Mouse (Mus musculus) kidney, adult 8-10 months (tissue): ENCODE measurements around the gene 4930455H04Rik.
A peak's percentile ranks its signal among the peaks of the same experiment; 100 is the strongest.

Experiments used
- DNase-seq, 2 experiments: peaks; one replicate each; pipeline ENCODE4 v3.0.0; 2022

The 4930455H04Rik gene

GRCm38 (mm10) chr3:116967967-116968366 is at the start of gene 4930455H04Rik:
TSS of gene 4930455H04Rik (plus strand) at chr3:116968267.
- DNase-seq = no peak

GRCm38 (mm10) chr3:116921535-116921934 is 46.5 kb upstream of the 4930455H04Rik start:
- no peak for DNase-seq

DNA sequence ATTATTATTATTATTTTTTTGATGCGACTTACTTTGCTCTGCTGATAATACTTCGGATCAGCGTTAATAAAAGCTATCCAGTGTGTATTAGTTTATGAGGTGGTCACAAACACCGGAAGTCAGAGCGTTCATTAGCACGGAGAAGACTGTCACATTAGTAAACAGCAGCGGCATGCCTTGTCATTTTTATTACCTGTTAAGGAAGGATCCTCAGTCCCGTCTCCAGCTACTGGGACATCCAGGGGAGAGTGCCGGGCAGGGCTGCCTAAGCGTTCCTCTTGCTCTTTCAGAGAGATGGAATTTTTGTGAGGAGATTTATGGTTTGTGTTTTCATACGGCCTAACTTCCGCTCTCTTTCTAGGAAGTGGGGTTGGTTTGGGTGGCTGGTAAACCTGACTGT is 45.0 kb upstream of the 4930455H04Rik start:
- no peak for DNase-seq

DNA sequence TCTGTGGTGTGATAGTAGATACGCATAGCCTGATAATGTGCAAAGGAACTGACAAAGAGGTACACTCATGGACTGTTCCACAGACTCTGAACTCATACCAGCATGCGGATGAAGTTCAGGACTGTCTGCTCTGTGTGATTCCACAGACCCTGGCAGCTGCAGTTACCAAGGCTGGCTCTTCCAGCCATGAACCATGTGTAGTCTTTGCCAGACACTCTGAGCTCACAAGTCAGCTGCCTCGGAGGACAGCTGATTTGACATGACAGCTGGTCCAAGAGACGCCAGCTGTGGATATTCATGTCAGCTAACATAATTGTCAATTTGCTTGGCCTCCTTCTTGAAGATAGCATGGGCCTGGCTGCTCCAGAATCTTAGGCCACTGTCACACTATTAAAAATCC is 39.1 kb upstream of the 4930455H04Rik start:
- DNase-seq = no peak

DNA sequence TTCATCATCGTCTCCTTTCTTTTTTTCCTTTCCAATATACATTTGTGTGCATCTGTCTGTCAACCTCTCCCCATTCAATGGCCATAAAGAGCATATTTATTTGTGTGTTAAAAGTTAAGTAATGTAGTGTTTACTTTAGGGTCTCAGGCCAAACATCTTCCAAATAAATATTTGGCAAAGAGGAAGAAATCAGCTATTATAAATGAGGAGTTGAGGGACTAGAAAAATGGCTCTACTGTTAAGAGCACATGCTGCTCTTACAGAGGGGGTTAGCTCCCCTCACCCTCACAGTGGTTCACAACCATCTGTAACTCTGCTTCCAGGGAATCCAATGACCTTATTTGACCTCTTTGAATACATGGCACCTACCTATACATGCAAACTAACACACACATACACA is 34.9 kb upstream of the 4930455H04Rik start:
- no peak for DNase-seq

DNA sequence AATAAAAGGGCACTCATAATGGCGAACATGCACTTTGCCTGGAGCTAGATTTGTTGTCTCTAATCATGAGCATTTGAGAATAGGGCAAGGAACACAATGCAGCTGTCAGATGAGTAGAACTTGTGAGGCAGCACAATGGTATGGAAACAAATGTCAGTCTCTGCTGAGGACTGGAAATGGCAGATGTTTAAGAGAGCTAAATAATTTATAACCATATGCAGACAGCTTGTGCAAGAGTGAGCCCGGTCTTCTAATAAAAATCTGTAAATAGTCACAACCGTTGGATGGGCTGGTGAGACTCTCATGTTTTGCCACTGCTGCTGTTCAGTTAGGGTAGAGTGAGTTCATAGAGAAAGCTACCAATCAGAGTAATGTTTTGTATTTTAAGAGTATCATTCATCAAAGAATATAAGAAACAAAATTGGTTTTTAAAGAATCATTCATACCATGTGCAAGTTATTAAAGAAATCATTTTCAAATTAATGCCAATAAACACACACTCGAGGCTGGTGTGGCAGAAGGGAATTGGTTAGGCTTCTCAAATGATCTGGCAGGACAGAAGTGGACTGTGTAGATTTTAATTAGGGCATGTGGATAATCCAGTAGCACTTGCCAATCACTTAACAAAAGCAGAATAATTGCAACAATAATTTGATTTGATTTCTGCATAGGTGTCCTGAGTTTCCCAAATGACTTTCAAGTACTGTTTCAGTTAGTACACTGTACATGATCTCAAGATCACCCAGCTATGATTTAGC is 31.0 kb upstream of the 4930455H04Rik start:
- no peak for DNase-seq

GRCm38 (mm10) chr3:116940804-116941558 is 27.1 kb upstream of the 4930455H04Rik start:
- peak in 1 of 2 experiments; percentile 9 for DNase-seq

- no peak for DNase-seq
Measured at GRCm38 (mm10) chr3:116941559-116942117, 26.4 kb upstream of the 4930455H04Rik start.

DNA sequence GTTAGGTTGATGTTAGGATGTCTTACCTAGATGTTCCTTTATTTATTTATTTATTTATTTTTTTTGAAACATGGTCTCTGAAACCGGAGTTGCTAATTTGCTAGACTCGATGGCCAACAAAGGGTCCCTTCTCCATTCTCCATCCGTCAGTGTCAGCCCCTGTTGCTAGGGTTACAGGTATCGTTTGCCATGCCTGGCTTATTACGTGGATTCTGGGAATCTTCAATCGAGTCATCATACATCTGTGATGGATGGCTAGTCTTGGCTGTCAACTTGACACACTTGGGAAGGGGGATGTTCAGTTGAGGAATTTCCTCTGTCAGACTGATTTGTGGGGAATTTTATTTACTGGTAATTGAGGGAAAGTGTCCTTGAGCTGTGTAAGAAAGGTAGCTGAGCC is 25.3 kb upstream of the 4930455H04Rik start:
- no peak for DNase-seq

DNA sequence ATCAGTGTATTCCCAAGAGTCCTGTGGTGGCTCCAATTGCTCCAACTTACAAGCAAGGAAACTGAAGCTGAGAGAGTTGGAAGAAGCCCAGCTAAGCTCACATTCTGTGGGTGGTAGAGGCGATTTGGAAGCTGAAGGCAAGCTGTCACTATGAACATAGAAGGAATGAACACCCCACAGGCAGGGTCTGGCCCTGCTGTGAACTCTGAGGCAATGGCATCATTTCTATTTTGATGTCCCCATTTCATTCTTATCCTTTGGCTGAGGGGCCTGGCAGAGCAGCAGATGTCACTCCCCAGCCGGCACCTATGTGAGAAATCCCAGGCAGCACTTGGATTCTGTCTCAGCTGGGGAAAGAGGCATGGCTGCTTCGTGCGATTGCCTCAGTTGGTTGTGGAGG is 24.6 kb upstream of the 4930455H04Rik start:
- no peak for DNase-seq

GRCm38 (mm10) chr3:116946476-116946875 is 21.6 kb upstream of the 4930455H04Rik start:
- DNase-seq = no peak

DNA sequence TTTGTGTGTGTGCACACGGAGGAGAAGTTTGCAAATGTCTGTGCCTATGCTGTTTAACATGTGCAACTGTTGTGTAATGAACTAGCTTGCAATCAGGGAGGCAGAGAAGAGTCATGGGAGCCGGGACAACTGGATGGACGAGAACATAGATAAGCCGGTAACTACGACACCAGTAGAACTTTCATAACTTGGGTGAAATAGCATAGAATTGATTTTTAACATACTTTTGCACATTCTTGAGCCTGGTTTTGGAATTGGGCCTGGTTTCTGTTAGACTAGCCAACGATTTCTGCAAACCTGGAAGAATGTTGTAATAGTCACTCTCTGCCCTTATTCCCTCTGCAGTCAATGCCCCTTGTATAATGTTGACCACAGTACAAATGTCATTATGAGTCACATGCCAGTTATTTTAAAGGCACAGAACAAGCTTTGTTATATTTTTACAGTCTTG is 17.4 kb upstream of the 4930455H04Rik start:
- DNase-seq = no peak

GRCm38 (mm10) chr3:116951489-116951888 is 16.6 kb upstream of the 4930455H04Rik start:
- DNase-seq = no peak

DNA sequence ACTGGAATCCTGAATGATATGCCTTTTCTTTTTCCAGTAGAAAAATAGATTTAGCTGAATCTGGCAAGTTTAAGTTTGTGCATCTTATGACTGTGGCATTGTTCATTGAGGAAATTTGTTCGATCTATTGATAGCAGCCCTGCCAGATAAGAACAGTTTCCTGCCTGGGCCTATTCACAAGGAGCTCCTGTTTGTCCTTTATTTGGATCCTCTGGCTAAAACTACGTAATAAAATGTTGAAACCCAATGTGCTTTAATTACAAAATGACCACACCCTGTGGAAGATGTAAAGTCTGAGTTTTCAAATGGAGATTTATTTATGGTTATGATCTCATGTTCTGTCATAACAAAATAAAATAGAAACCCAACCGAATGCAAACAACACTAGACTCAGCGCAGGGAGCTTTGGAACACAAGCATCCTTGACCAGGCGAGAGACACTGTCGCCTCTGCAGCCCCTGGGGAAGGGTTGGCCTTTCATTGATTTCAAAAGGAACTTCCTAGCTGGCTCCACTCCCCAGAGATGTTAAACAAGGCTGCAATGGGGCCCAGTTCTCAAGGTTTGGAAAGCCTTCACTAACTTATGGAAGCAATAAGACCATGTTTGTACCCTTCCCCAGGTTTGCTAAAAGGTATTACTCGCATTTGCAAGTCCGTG is 15.7 kb upstream of the 4930455H04Rik start:
- no peak for DNase-seq

- no peak for DNase-seq
Measured at GRCm38 (mm10) chr3:116953366-116953765, 14.7 kb upstream of the 4930455H04Rik start.

- DNase-seq = no peak
Measured at GRCm38 (mm10) chr3:116955061-116955460, 13.0 kb upstream of the 4930455H04Rik start.

DNA sequence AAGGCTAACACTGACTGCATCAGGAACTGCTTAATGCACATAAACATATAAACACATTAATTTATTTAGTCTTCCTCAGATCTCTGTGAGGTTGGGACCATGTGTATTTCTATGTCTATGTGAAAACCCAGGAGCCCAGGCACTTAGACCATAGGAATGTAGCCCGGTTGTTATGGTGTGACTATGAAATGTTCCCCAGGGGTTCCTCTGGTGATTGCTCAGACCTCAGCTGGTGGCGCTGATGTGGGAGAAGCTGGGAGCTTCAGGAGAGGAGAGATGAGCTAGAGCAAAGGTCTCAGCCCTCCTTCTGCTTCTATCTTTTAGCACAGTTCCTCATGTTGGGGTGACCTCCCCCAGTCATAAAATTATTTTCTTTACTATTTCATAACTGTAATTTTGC is 7.7 kb upstream of the 4930455H04Rik start:
- DNase-seq = no peak

DNA sequence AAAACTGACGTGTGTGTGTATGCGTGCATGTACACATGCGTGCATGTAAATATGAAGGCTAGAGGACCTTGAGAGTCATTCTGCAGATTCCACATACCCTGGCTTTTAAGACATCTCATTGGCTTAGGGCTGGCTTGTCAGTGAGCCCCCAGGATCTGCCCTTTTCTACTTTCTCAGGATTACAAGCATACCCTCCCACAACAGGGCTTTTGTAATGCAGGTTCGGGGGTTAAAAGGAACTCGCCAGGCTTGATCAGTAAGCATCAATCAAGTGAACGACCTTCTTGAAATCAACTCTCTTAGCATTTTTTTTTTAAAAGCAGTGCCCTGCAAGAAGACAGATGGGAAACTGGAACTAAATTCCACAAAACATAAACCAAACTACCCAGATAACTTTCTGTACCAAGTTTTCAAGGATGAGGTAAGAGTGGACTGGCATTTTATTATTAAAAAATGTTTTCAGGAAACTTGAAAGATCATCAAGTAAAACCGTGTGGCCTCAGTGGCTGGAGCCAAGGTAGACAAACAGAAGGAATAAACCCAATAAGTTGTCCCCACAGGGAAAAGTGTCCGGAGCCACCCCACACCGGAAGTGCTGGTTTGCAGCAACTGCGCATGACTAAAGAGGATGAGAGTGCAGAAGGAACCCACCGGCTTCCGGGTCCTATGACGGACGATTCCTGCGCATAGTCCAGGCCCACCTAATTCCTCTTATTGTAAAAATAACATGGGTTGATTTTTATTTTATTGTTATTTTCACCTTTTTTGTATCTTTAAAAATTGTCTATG is 6.5 kb upstream of the 4930455H04Rik start:
- no peak for DNase-seq

DNA sequence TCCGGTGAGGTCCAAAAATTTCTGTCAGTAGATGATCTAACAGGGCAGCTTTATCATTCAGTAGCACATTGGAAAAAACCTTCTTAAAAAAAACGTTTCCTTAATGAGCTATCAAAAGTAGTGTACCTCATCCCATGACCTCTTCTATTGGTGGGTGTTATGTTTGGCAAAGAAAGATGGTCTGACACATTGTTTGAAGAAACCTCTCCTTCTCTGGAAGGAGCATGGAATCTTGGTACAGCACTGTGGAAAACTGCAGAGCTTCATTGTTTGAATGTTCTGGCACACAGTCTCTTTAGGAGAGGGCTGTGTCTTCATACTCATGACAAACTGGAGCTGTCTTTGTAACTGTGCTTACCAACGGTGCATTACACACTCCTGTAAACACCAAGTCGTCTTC is 4.9 kb upstream of the 4930455H04Rik start:
- DNase-seq = no peak

GRCm38 (mm10) chr3:116964426-116964825 is 3.6 kb upstream of the 4930455H04Rik start:
- DNase-seq = no peak

DNA sequence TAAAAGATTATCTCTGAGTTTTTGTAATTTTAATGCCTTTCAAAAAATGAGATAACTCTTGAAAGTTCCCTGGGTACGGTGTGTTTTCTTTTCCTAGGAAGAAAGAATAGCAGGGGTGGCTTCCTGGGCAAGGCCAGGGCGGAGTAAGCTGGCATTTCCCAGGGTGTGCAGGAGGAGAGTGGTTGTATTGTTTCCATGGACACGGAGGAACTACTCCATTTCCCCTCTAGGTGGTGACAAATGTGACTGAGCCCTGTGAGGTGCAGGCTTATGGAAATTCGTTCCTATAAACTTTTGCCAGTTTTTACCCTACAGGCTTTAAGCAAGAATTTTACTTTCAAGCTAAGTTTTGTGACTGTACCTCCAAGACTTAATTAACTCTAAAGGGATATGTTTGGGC is 1.8 kb upstream of the 4930455H04Rik start:
- peak; percentile 33 to 38 for DNase-seq

DNA sequence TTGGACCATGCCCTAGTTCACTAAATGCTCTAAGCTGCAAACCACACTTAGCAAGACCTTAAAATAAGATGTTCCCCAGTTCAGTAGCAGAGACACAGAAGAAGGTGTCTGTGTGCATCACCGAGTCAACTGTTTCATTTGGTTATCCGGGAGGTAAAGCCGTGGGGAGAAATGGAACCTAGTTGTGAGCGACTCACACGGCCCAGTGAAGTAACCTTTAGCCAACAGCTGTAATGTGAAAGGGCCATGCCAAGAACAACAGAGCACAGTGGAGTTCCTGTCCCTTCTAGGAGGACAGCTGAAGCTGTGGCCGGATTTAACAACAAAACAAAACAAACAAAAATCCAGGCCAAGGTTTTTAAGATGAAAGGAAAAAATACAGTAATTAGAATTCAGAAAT is 1.3 kb upstream of the 4930455H04Rik start:
- DNase-seq = peak; percentile 19 to 35
